Comparison of ENCODE assay signal across 27 mouse cellular contexts in genomic region chr6:37219110-37219509, GRCm38 (mm10).
"Had no signal": no experiment of that assay in that cellular context is flagged by ENCODE, and none has a peak within 500 bp of the region (broad histone marks: within the 10 kb centered on the region; RNA-seq: fewer than 3 reads in every experiment).

No protein-coding gene starts in this region.

- H3K9ac ChIP-seq: heart, embryonic 12.5 days; hindbrain, embryonic 12.5 days; hindbrain, embryonic 14.5 days; kidney, embryonic 15.5 days; limb, embryonic 13.5 days; limb, embryonic 15.5 days; liver, embryonic 13.5 days had no signal

- H3K36me3 ChIP-seq: heart, embryonic 10.5 days; heart, embryonic 12.5 days; hindbrain, embryonic 10.5 days; hindbrain, embryonic 12.5 days; kidney, embryonic 15.5 days; limb, embryonic 13.5 days; limb, embryonic 15.5 days; liver, embryonic 13.5 days had no signal

- H3K27ac ChIP-seq: gastrocnemius, adult 2 months; heart, embryonic 10.5 days; hindbrain, embryonic 10.5 days; hindbrain, embryonic 12.5 days; hindbrain, embryonic 14.5 days; kidney, embryonic 15.5 days; kidney, postnatal 0 days; limb, embryonic 13.5 days; limb, embryonic 15.5 days; liver, embryonic 13.5 days had no signal

- ATAC-seq: hindbrain, embryonic 16.5 days; inflammation-experienced regulatory T-cells, adult 6 months had no signal

- H3K4me3 ChIP-seq: gastrocnemius, adult 2 months; heart, embryonic 10.5 days; heart, embryonic 12.5 days; hindbrain, embryonic 10.5 days; hindbrain, embryonic 12.5 days; kidney, embryonic 15.5 days; limb, embryonic 13.5 days; limb, embryonic 15.5 days; liver, embryonic 13.5 days had no signal

- DNase-seq: gastrocnemius, adult 2 months; gastrocnemius, postnatal 10 days; gastrocnemius, postnatal 25 days; heart, adult 18-20 months; heart, postnatal 10 days; heart, postnatal 4 days; kidney, adult 11 months; kidney, adult 2 months; kidney, adult 9 months; kidney, postnatal 14 days; kidney, postnatal 36 days; layer of hippocampus, adult 9-11 months; layer of hippocampus, postnatal 36 days; left cerebral cortex, postnatal 4 days; liver, embryonic 13.5 days had no signal

- H3K4me2 ChIP-seq: heart, embryonic 12.5 days; hindbrain, embryonic 12.5 days; hindbrain, embryonic 14.5 days; kidney, embryonic 15.5 days; limb, embryonic 13.5 days; limb, embryonic 15.5 days; liver, embryonic 11.5 days; liver, embryonic 13.5 days had no signal

- H3K9me3 ChIP-seq: heart, embryonic 10.5 days; heart, embryonic 12.5 days; hindbrain, embryonic 10.5 days; hindbrain, embryonic 12.5 days; kidney, embryonic 15.5 days; limb, embryonic 13.5 days; limb, embryonic 15.5 days; liver, embryonic 13.5 days had no signal

- H3K27me3 ChIP-seq: heart, embryonic 12.5 days; hindbrain, embryonic 12.5 days; kidney, embryonic 15.5 days; limb, embryonic 13.5 days; limb, embryonic 15.5 days; liver, embryonic 13.5 days had no signal

- H3K4me1 ChIP-seq: liver, embryonic 13.5 days had no signal
